Mouse (Mus musculus) hindbrain, embryonic 13.5 days (tissue): Measurements from ENCODE around the gene Ctsw. TPM values are rescaled to one million over a fixed set of nuclear protein-coding genes. Genes with fewer than 3 reads are reported as not detected.
"Not testable (repeated sequence)": the region's sequence is repeated elsewhere in the genome, so short reads cannot be mapped to it uniquely, and the experiment has no call there.

Source experiments
- ATAC-seq: fragments of 200-750 bp; cut with Nextera tagmentation; 2 replicates; pipeline ENCODE4 v1.8.0; 2017; ENCODE audit warnings: moderate TSS enrichment; ENCODE audit not compliant: low FRiP score
- H3K27ac ChIP-seq: fragments of 300-500 bp; sonication (generic); 2 replicates; pipeline ENCODE4 v1.5.1; 2015; ENCODE audit warnings: inconsistent platforms, mild to moderate bottlenecking, moderate library complexity
- H3K27me3 ChIP-seq: fragments of 300-500 bp; sonication (generic); 2 replicates; pipeline ENCODE4 v1.6.1; 2015; ENCODE audit warnings: mild to moderate bottlenecking, inconsistent platforms
- H3K36me3 ChIP-seq: fragments of 300-500 bp; sonication (generic); 2 replicates; pipeline ENCODE4 v1.6.1; 2015; ENCODE audit warnings: mild to moderate bottlenecking, inconsistent platforms
- H3K4me1 ChIP-seq: fragments of 300-500 bp; sonication (generic); replicated peaks from 2 replicates; pipeline ENCODE4 v1.6.1; 2015; ENCODE audit warnings: inconsistent platforms
- H3K4me2 ChIP-seq: fragments of 300-500 bp; sonication (generic); 2 replicates; pipeline ENCODE4 v1.6.1; 2015; ENCODE audit warnings: inconsistent platforms, mild to moderate bottlenecking, moderate library complexity
- H3K4me3 ChIP-seq: fragments of 300-500 bp; sonication (generic); 2 replicates; pipeline ENCODE4 v1.5.1; 2015; ENCODE audit warnings: mild to moderate bottlenecking, inconsistent platforms
- H3K9ac ChIP-seq: fragments of 300-500 bp; sonication (generic); 2 replicates; pipeline ENCODE4 v1.6.1; 2015; ENCODE audit warnings: mild to moderate bottlenecking, inconsistent platforms
- H3K9me3 ChIP-seq: fragments of 300-500 bp; sonication (generic); 2 replicates; pipeline ENCODE4 v1.6.1; 2016; ENCODE audit warnings: inconsistent platforms
- WGBS: fragments of 180-500 bp; shearing (Covaris S2); methylation state at CpG from one replicate; pipeline ENCODE4 v1.1.7; 2015; 5-methylcytosine and 5-hydroxymethylcytosine counted together
- polyA plus RNA-seq: library from polyadenylated mRNA; unstranded; fragments of >200 nt; fragmentation: Nextera tagmentation; extraction: Ambion mirVana; gene quantifications from 2 replicates; pipeline ENCODE4 v1.2.1, GENCODE M21; 2015

Ctsw gene
- polyA plus RNA-seq, 1 experiment from 2014 or later: 5.0 TPM

DNA sequence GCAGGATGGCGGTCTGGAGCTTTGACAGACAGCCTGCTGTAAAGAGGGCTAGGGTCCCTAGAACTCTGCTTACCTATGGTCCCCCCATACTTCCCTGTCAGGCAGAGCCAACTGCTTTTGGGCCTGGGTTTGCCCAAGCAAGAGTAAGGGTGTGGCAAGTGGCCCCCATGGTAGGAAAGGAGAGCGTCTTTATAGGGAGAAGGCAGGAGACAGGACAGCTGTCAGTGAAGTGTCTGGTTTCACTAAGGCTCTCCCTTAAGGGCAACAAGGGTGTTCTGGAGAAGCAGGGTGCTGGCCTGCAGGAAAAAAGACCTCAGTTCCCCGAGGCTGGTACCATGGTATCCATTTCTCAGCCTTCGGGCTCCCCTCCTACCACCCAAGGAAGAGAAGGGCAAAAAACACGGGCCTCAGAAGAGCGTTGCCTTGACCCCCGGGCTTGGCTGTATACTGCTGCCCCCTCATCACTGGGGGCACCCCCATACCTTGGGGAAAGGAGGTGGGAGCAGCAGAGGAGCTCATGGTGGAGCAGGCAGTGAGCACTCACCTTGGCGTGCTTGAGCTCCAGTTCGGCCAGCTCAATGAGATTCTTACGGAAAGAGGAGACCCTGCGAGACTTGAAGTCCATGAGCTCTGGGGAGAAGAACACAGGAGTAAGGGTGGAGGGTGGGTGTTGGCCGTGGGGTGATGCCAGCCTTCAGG, 27.2 kb upstream of the Ctsw start:
- H3K27me3 ChIP-seq: no peaks in the 10 kb centered on the region
- 86% methylated on average over 12 of the region's 12 CpGs for WGBS
- ATAC-seq: no peak
- no peak overlapping the region for H3K9ac ChIP-seq
- no peak overlapping the region for H3K27ac ChIP-seq
- H3K9me3 ChIP-seq: no peaks in the 10 kb centered on the region
- H3K4me3 ChIP-seq: no peak overlapping the region
- H3K4me2 ChIP-seq: no peak overlapping the region
- H3K36me3 ChIP-seq: peaks cover 70% of the 10 kb centered on the region
- H3K4me1 ChIP-seq: peaks cover 18% of the 10 kb centered on the region

DNA sequence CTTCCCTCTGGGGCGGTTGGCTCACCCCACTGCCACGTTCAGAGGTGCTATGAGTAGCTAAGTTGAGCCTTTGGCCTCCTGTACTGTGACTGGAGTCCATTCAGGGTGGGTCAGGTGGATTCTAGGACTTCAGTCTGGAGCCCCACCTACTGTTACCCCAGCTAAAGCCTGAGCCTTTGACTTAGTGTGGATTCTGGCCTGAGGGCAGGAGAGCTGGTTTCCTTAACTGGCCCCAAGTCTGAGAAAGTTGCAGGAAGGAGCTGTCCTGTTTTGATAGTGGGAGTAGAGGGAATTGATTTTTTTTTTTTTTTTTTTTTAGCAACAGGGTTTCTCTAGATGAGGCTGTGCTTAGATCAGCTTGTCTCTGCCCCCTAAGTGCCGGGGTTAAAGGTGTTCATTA, 26.0 kb upstream of the Ctsw start:
- WGBS: 87% methylated on average over 3 of the region's 3 CpGs
- H3K27me3 ChIP-seq: no peaks in the 10 kb centered on the region
- H3K4me2 ChIP-seq: no peak overlapping the region
- no peaks in the 10 kb centered on the region for H3K9me3 ChIP-seq
- H3K4me3 ChIP-seq: no peak overlapping the region
- H3K36me3 ChIP-seq: peaks cover 67% of the 10 kb centered on the region
- H3K4me1 ChIP-seq: peaks cover 19% of the 10 kb centered on the region
- no peak overlapping the region for H3K9ac ChIP-seq
- ATAC-seq: no peak
- no peak overlapping the region for H3K27ac ChIP-seq

DNA sequence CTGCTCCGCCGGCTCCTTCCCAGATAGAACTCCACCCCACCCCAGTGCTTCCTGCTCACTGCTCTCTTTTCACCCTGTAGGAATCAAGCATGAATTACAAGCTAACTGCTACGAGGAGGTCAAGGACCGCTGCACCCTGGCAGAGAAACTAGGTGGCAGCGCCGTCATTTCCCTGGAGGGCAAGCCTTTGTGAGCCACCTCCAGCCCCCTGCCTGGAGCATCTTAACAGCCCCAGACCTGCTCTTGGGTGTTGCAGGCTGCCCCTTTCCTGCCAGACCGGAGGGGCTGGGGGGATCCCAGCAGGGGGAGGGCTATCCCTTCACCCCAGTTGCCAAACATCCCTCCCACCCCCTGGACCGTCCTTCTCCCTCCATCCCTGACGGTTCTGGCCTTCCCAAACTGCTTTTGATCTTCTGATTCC, 25.0 kb upstream of the Ctsw start:
- H3K4me2 ChIP-seq, H3K27ac ChIP-seq, H3K9ac ChIP-seq, H3K27me3 ChIP-seq, H3K9me3 ChIP-seq, ATAC-seq: not testable (repeated sequence)
- WGBS: 63% methylated on average over 9 of the region's 9 CpGs
- Histone ChIP-seq H3K4me1 (peaks cover 29% of the 10 kb centered on the region), H3K4me3 (0 out of 2 replicates have a peak overlapping the region, but pooled peaks have one; percentile 12), H3K36me3 (peaks cover 60% of the 10 kb centered on the region)

DNA sequence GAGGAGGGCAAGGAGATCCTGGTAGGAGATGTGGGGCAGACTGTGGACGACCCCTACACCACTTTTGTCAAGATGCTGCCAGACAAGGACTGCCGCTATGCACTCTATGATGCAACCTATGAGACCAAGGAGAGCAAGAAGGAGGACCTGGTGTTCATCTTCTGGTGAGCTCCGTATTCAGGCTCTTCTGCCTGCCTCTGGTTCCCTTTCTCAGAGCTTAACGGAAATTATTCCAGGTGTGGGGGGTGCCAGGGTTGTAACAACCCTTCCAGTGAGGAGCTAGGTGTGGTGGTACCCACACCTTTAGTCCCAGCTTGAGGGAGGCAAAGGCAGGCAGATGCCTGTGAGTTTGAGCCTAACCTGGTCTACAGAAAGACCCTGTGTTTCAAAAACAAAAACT, 24.3 kb upstream of the Ctsw start:
- Histone ChIP-seq H3K27me3 (no peaks in the 10 kb centered on the region), H3K36me3 (peaks cover 53% of the 10 kb centered on the region), H3K27ac (no peak overlapping the region), H3K4me2 (peak overlapping the region; percentile 88), H3K4me3 (peak overlapping the region; percentile 12; the same call in 1 of the 2 replicates), H3K9me3 (no peaks in the 10 kb centered on the region), H3K9ac (no peak overlapping the region), H3K4me1 (peaks cover 32% of the 10 kb centered on the region)
- no peak for ATAC-seq
- WGBS: 90% methylated on average over 4 of the region's 4 CpGs

DNA sequence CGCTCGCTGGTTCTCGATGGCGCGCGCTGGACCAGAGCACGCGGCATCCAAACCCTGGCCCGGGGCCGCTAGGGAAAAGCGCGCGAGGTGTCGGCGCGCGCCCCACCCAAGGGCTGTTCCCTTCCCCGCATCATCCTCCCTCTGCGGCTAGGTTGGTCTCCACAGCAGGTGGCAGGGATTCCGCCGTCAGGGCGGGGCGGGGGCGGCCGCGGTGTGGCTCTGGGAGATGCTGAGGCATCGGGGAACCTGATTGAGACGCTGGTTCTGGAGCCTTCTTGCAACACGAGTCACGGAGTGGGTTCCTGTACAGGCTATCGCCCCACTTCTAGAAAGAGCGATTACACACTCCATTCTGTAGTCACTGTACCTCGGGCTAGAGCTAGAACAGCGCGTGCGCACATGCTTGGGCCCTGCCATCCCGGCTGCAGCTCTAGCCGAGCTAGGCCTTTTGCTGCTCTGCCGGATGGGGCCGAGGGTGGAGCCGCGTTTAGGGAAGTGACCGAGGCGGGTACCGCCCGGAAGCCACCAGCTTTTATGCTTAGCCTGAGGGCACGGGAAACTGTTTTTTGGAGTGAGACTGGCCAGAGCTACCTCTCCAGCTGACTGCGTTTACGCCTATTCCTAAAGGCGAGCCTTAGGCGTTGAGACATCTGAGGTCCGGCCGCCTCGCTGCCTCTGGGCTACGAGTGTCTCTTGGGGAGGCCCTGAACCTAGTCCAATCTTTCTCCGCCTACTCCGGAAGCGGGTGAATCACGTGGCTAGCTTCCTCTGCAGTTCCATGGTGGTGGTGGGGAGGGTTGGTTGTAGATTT, 22.8 kb upstream of the Ctsw start:
- Histone ChIP-seq H3K4me3 (peak overlapping the region; percentile 99), H3K4me1 (peaks cover 47% of the 10 kb centered on the region), H3K9me3 (no peaks in the 10 kb centered on the region), H3K27me3 (no peaks in the 10 kb centered on the region), H3K36me3 (peaks cover 40% of the 10 kb centered on the region), H3K9ac (peak overlapping the region; percentile 97), H3K4me2 (peak overlapping the region; percentile 88), H3K27ac (peak overlapping the region; percentile 99)
- peak; percentile 46 for ATAC-seq
- WGBS: under 1% methylated on average over 59 of the region's 59 CpGs

DNA sequence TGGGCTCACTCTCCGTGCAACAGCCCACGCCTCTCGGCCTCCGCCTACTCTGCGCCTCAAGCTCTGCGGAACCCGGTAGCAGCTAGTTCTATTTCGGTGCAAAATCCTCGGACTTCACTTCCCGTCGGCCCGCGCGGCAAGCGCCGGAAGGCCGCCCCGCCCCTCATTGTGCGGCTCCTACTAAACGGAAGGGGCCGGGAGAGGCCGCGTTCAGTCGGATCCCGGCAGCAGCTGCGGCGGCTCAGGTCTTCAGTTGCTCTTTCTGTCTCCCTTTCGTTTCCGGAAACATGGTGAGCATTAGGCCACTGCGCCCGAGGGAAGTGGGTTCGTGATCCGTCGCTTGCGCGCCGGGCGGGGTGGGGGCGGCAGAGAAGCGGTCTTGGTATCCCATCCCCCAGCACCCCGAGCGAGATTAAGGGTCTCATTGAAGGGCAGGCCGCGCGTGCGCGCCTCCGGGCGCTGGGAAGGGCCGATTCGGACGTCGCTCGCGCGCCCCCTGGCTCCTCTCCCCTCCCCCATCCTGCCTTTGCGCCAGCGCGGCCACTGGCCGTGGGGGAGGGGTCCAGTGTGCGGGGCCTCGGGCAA, 22.1 kb upstream of the Ctsw start, which contains the start of gene Cfl1:
Gene Cfl1, plus strand, starts transcription at position 143 of the 585 bp plus-strand sequence.
- Histone ChIP-seq H3K9me3 (no peaks in the 10 kb centered on the region), H3K27ac (peak within 1 kb of the TSS; percentile 99), H3K9ac (peak within 1 kb of the TSS; percentile 97), H3K4me3 (peak within 1 kb of the TSS; percentile 99), H3K36me3 (peaks cover 40% of the 10 kb centered on the region), H3K4me2 (peak within 1 kb of the TSS; percentile 88), H3K27me3 (no peaks in the 10 kb centered on the region), H3K4me1 (peaks cover 47% of the 10 kb centered on the region)
- under 1% methylated on average over 61 of the region's 62 CpGs for WGBS
- peak; percentile 72 for ATAC-seq

DNA sequence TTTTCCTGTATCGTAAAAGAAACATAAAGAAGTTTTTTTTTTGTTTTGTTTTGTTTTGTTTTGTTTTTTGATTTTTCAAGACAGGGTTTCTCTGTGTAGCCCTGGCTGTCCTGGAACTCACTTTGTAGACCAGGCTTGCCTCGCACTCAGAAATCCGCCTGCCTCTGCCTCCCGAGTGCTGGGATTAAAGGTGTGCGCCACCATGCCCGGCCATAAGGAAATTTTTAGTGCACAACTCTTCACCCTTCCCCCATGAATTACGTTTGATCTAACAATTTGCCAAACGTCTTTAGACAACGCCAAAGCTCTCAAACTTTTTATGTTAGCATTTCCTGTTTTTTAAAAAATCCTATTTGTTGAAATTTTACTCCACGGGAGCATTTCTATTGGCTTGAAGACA, 21.4 kb upstream of the Ctsw start:
- ATAC-seq, H3K9ac ChIP-seq, H3K9me3 ChIP-seq, H3K27me3 ChIP-seq: not testable (repeated sequence)
- Histone ChIP-seq H3K4me1 (peaks cover 47% of the 10 kb centered on the region), H3K4me3 (peak overlapping the region; percentile 99; the same call in 1 of the 2 replicates), H3K4me2 (peak overlapping the region; percentile 88), H3K27ac (peak overlapping the region; percentile 99), H3K36me3 (peaks cover 42% of the 10 kb centered on the region)
- WGBS: 54% methylated on average over 10 of the region's 10 CpGs

DNA sequence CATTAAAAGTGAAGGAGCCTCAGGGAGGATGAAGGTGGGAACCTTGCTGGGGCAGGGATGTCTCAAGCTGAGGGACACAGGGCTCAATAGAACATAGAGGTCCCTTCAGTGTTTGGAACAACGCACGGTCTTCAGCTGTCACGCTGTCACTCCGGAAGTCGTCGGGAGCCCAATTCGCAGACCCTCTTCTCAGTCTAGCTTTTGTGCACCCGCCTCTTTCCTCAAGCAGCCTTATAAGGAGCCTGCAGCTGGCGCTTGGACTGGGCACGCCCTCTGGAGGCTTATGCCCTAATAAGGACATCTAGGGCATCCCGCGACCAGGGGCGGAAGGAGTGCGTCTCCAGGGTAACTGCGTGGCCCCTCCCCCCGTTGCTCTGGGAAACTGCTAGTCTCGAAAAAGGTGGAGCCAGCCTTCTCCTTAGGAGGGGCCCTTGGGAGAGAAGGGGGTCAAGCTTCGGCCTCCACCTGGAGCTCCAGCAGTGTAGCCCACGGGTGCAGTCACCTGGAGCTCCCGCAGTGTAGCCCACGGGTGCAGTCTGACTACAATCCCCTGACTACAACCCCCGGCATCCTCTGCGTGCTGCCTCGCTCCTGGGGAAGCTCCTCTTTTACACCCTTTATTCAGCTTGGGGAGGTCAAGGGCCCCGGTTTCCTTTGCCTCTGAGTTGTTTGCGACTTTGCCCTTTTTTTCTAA, 20.7 kb upstream of the Ctsw start:
- Histone ChIP-seq H3K4me3 (peak overlapping the region; percentile 54), H3K27ac (peak overlapping the region; percentile 98), H3K36me3 (peaks cover 42% of the 10 kb centered on the region), H3K27me3 (no peaks in the 10 kb centered on the region), H3K9ac (peak overlapping the region; percentile 74), H3K4me2 (peak overlapping the region; percentile 68), H3K4me1 (peaks cover 47% of the 10 kb centered on the region), H3K9me3 (no peaks in the 10 kb centered on the region)
- WGBS: under 1% methylated on average over 26 of the region's 26 CpGs
- ATAC-seq: peak; percentile 73

DNA sequence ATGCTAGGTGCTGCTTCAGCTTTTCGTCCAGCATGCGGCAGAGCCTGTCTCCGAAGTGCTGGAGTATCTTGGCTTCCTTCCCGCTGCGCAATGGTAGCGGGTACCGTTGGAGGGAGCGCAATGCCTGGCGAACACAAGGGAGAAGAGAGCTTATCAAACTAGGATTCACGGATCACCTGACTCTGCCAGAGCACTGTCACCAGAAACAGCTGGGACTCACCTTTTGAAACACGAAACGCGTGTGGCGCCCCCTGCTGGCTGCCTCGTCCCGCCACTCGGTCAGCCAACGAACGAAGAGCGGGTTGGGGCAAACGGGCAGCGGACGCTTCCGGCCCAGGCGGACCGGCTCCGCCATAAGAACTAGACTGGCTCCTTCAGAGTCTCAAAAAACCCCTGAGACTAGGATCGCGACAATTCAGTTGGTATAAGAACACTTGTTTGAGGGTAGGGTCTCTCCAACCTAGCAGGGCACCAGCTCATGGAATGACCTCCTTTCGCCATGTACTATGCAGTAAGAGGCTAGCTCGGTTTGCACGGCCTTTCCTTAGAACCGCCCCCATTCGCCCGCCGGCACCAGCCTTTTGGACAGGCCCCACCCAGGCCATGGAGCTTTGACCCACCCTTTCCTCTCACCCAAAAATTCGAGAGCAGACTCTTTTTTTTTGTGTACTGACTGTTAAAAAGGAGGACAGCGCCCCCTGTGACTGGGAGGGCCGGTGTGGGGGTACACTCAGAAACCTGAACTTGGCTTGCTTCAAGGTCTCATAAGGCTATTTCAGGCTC, 19.7 kb upstream of the Ctsw start, which contains the start of gene Mus81:
Gene Mus81, minus strand, starts transcription at position 635 of the 783 bp plus-strand sequence.
- peak within 1 kb of the TSS; percentile 54 for H3K4me3 ChIP-seq
- H3K4me1 ChIP-seq: peaks cover 42% of the 10 kb centered on the region
- under 1% methylated on average over 39 of the region's 39 CpGs for WGBS
- no peaks in the 10 kb centered on the region for H3K27me3 ChIP-seq
- peaks cover 42% of the 10 kb centered on the region for H3K36me3 ChIP-seq
- peak within 1 kb of the TSS; percentile 78 for H3K9ac ChIP-seq
- H3K4me2 ChIP-seq: peak within 1 kb of the TSS; percentile 68
- peak; percentile 53 for ATAC-seq
- no peaks in the 10 kb centered on the region for H3K9me3 ChIP-seq
- H3K27ac ChIP-seq: peak within 1 kb of the TSS; percentile 98

DNA sequence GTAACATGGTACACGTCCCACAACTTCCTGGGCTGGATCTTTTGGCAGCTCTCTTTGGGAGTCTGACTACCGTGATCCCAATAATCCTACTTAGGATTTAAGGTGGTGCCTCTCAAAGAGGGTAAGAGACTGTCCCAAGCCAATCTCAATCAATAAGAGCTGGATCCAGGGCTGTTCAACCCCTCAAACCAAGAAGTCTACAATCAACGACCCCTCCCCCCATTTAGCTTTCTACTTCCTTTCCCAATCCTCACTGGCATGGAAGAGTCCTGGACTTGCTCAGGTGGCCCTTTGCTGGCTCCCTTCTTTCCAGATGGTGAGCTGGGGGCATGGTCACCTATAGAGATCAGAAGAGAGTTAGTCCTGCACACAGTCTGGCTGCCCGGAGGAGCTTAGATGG, 18.5 kb upstream of the Ctsw start:
- Histone ChIP-seq H3K9ac (peak overlapping the region; percentile 78; the same call in 1 of the 2 replicates), H3K27me3 (no peaks in the 10 kb centered on the region), H3K27ac (no peak overlapping the region), H3K4me3 (0 out of 2 replicates have a peak overlapping the region, but pooled peaks have one; percentile 54), H3K9me3 (no peaks in the 10 kb centered on the region), H3K4me1 (peaks cover 30% of the 10 kb centered on the region), H3K4me2 (peak overlapping the region; percentile 68), H3K36me3 (peaks cover 46% of the 10 kb centered on the region)
- no peak for ATAC-seq
- WGBS: 91% methylated on average over 4 of the region's 4 CpGs

DNA sequence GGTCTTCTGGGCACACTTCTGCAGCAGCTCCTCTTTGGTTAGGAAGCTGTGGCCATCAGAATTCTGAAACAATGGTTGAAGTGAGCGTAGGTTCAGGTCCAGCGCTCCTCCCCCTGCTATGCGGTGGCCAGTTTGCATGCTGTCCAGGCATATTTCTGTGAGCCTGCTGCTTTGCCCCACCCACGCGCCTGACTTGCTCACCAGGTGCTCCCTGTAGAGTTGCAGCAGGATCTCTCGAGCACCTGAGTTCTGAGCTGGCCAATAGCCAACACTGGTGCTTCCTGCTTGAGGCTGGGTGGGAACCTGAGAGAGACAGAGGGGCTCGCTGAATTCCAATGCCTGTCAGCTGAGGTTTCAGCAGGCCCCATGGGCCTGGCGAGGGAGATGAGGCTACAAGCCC, 18.0 kb upstream of the Ctsw start:
- WGBS: 92% methylated on average over 8 of the region's 8 CpGs
- 0 out of 2 replicates have a peak overlapping the region, but pooled peaks have one; percentile 78 for H3K9ac ChIP-seq
- H3K4me3 ChIP-seq: no peak overlapping the region
- no peaks in the 10 kb centered on the region for H3K27me3 ChIP-seq
- no peaks in the 10 kb centered on the region for H3K9me3 ChIP-seq
- H3K4me2 ChIP-seq: no peak overlapping the region
- H3K27ac ChIP-seq: no peak overlapping the region
- H3K4me1 ChIP-seq: peaks cover 29% of the 10 kb centered on the region
- H3K36me3 ChIP-seq: peaks cover 51% of the 10 kb centered on the region
- ATAC-seq: no peak
